Mouse (Mus musculus) hindbrain, embryonic 10.5 days (tissue): ENCODE data around the gene Ier5. TPM values are rescaled to one million over a fixed set of nuclear protein-coding genes. Genes with fewer than 3 reads are reported as not detected.
A peak's percentile ranks its signal among the peaks of the same experiment; 100 is the strongest.

Experiments used
- DNase-seq: peaks from one replicate; pipeline ENCODE4 v3.0.0-alpha.2; 2017; ENCODE audit warnings: low spot score
- H3K27ac ChIP-seq: fragments of 300-500 bp; sonication (generic); 2 replicates; pipeline ENCODE4 v1.5.1; 2016; ENCODE audit warnings: mild to moderate bottlenecking, moderate library complexity
- H3K27me3 ChIP-seq: fragments of 300-500 bp; sonication (generic); 2 replicates; pipeline ENCODE4 v1.6.1; 2016; ENCODE audit warnings: mild to moderate bottlenecking; ENCODE audit not compliant: poor library complexity, insufficient read depth, severe bottlenecking
- H3K36me3 ChIP-seq: fragments of 300-500 bp; sonication (generic); 2 replicates; pipeline ENCODE4 v1.6.1; 2016; ENCODE audit warnings: mild to moderate bottlenecking, moderate library complexity
- H3K4me1 ChIP-seq: fragments of 300-500 bp; sonication (generic); replicated peaks from 2 replicates; pipeline ENCODE4 v1.6.1; 2016; ENCODE audit warnings: mild to moderate bottlenecking
- H3K4me3 ChIP-seq: fragments of 300-500 bp; sonication (generic); 2 replicates; pipeline ENCODE4 v1.5.1; 2016; ENCODE audit warnings: mild to moderate bottlenecking, moderate library complexity
- H3K9me3 ChIP-seq: fragments of 300-500 bp; sonication (generic); 2 replicates; pipeline ENCODE4 v1.6.1; 2016; ENCODE audit warnings: mild to moderate bottlenecking, moderate library complexity
- WGBS: fragments of 180-500 bp; shearing (Covaris S2); methylation state at CpG from one replicate; pipeline ENCODE4 v1.1.7; 2016; 5-methylcytosine and 5-hydroxymethylcytosine counted together
- polyA plus RNA-seq: library from polyadenylated mRNA; unstranded; fragments of >200 nt; fragmentation: Nextera tagmentation; extraction: Ambion mirVana; gene quantifications from 2 replicates; pipeline ENCODE4 v1.2.1, GENCODE M21; 2016

The Ier5 gene
- polyA plus RNA-seq, 1 experiment from 2014 or later = 7.0 TPM

GRCm38 (mm10) chr1:155086416-155086815 lies 13.0 kb downstream of the Ier5 start:
- no peak for DNase-seq
- Histone ChIP-seq H3K36me3 (no peaks in the 10 kb centered on the region), H3K27me3 (peaks cover 29% of the 10 kb centered on the region), H3K4me3 (no peak overlapping the region), H3K4me1 (peaks cover 64% of the 10 kb centered on the region), H3K27ac (peak overlapping the region; percentile 82), H3K9me3 (no peaks in the 10 kb centered on the region)
- WGBS = 3% methylated on average over 7 of the region's 7 CpGs

GRCm38 (mm10) chr1:155084839-155085238 lies 14.6 kb downstream of the Ier5 start:
- DNase-seq = no peak
- 40% methylated on average over 8 of the region's 8 CpGs for WGBS
- Histone ChIP-seq H3K36me3 (no peaks in the 10 kb centered on the region), H3K27ac (peak overlapping the region; percentile 99), H3K9me3 (no peaks in the 10 kb centered on the region), H3K4me1 (peaks cover 67% of the 10 kb centered on the region), H3K4me3 (peak overlapping the region; percentile 51; the same call in 1 of the 2 replicates), H3K27me3 (peaks cover 29% of the 10 kb centered on the region)

- peaks cover 69% of the 10 kb centered on the region for H3K4me1 ChIP-seq
- H3K36me3 ChIP-seq = no peaks in the 10 kb centered on the region
- DNase-seq = peak; percentile 96
- peak overlapping the region; percentile 99 for H3K27ac ChIP-seq
- H3K9me3 ChIP-seq = no peaks in the 10 kb centered on the region
- H3K4me3 ChIP-seq = peak overlapping the region; percentile 51
- H3K27me3 ChIP-seq = peaks cover 29% of the 10 kb centered on the region
- under 1% methylated on average over 76 of the region's 77 CpGs for WGBS
Measured at GRCm38 (mm10) chr1:155083271-155084265, 15.9 kb downstream of the Ier5 start.

GRCm38 (mm10) chr1:155082965-155083268 lies 16.5 kb downstream of the Ier5 start:
- under 1% methylated on average over 18 of the region's 18 CpGs for WGBS

GRCm38 (mm10) chr1:155082158-155082964 lies 17.1 kb downstream of the Ier5 start:
- Histone ChIP-seq H3K9me3 (no peaks in the 10 kb centered on the region), H3K4me1 (peaks cover 81% of the 10 kb centered on the region), H3K4me3 (peak overlapping the region; percentile 51), H3K27me3 (peaks cover 21% of the 10 kb centered on the region), H3K27ac (peak overlapping the region; percentile 99), H3K36me3 (no peaks in the 10 kb centered on the region)
- 4% methylated on average over 11 of the region's 11 CpGs for WGBS
- DNase-seq = no peak

More at GRCm38 (mm10) chr1:155082965-155083268, 16.5 kb downstream of the Ier5 start:
- DNase-seq = peak; percentile 85
- peak overlapping the region; percentile 51 for H3K4me3 ChIP-seq
- no peaks in the 10 kb centered on the region for H3K9me3 ChIP-seq
- H3K27me3 ChIP-seq = peaks cover 26% of the 10 kb centered on the region
- peak overlapping the region; percentile 99 for H3K27ac ChIP-seq
- H3K4me1 ChIP-seq = peaks cover 76% of the 10 kb centered on the region
- H3K36me3 ChIP-seq = no peaks in the 10 kb centered on the region

GRCm38 (mm10) chr1:155077675-155078074 lies 21.8 kb downstream of the Ier5 start:
- peaks cover 64% of the 10 kb centered on the region for H3K4me1 ChIP-seq
- H3K36me3 ChIP-seq = no peaks in the 10 kb centered on the region
- 44% methylated on average over 3 of the region's 3 CpGs for WGBS
- H3K27me3 ChIP-seq = peaks cover 20% of the 10 kb centered on the region
- DNase-seq = no peak
- peak overlapping the region; percentile 81 for H3K27ac ChIP-seq
- H3K9me3 ChIP-seq = no peaks in the 10 kb centered on the region
- no peak overlapping the region for H3K4me3 ChIP-seq

- Histone ChIP-seq H3K9me3 (no peaks in the 10 kb centered on the region), H3K4me3 (no peak overlapping the region), H3K4me1 (peaks cover 64% of the 10 kb centered on the region), H3K27ac (no peak overlapping the region), H3K36me3 (no peaks in the 10 kb centered on the region), H3K27me3 (peaks cover 27% of the 10 kb centered on the region)
- 90% methylated on average over 7 of the region's 7 CpGs for WGBS
- no peak for DNase-seq
Measured at GRCm38 (mm10) chr1:155075856-155076255, 23.6 kb downstream of the Ier5 start.

- 69% methylated on average over 7 of the region's 7 CpGs for WGBS
- Histone ChIP-seq H3K4me3 (no peak overlapping the region), H3K27ac (no peak overlapping the region), H3K27me3 (peaks cover 27% of the 10 kb centered on the region), H3K36me3 (no peaks in the 10 kb centered on the region), H3K4me1 (peaks cover 66% of the 10 kb centered on the region), H3K9me3 (no peaks in the 10 kb centered on the region)
- no peak for DNase-seq
Measured at GRCm38 (mm10) chr1:155074856-155075255, 24.6 kb downstream of the Ier5 start.

GRCm38 (mm10) chr1:155073905-155074304 lies 25.5 kb downstream of the Ier5 start:
- no peak for DNase-seq
- H3K4me3 ChIP-seq = no peak overlapping the region
- no peaks in the 10 kb centered on the region for H3K9me3 ChIP-seq
- no peaks in the 10 kb centered on the region for H3K36me3 ChIP-seq
- peaks cover 27% of the 10 kb centered on the region for H3K27me3 ChIP-seq
- H3K27ac ChIP-seq = 0 out of 2 replicates have a peak overlapping the region, but pooled peaks have one; percentile 72
- WGBS = 69% methylated on average over 6 of the region's 6 CpGs
- H3K4me1 ChIP-seq = peaks cover 69% of the 10 kb centered on the region

GRCm38 (mm10) chr1:155073133-155073532 lies 26.3 kb downstream of the Ier5 start:
- H3K36me3 ChIP-seq = no peaks in the 10 kb centered on the region
- no peak overlapping the region for H3K4me3 ChIP-seq
- peaks cover 63% of the 10 kb centered on the region for H3K4me1 ChIP-seq
- 24% methylated on average over 7 of the region's 7 CpGs for WGBS
- peak overlapping the region; percentile 72 for H3K27ac ChIP-seq
- H3K27me3 ChIP-seq = peaks cover 27% of the 10 kb centered on the region
- no peak for DNase-seq
- no peaks in the 10 kb centered on the region for H3K9me3 ChIP-seq

GRCm38 (mm10) chr1:155071287-155071876 lies 28.1 kb downstream of the Ier5 start:
- Histone ChIP-seq H3K9me3 (no peaks in the 10 kb centered on the region), H3K4me1 (peaks cover 49% of the 10 kb centered on the region), H3K36me3 (no peaks in the 10 kb centered on the region), H3K27me3 (peaks cover 27% of the 10 kb centered on the region), H3K27ac (peak overlapping the region; percentile 74; the same call in 1 of the 2 replicates), H3K4me3 (no peak overlapping the region)
- no peak for DNase-seq
- WGBS = 21% methylated on average over 7 of the region's 7 CpGs

- Histone ChIP-seq H3K36me3 (no peaks in the 10 kb centered on the region), H3K27ac (peak overlapping the region; percentile 74; the same call in 1 of the 2 replicates), H3K4me3 (no peak overlapping the region), H3K4me1 (peaks cover 49% of the 10 kb centered on the region), H3K9me3 (no peaks in the 10 kb centered on the region), H3K27me3 (peaks cover 27% of the 10 kb centered on the region)
- 47% methylated on average over 5 of the region's 5 CpGs for WGBS
- no peak for DNase-seq
Measured at GRCm38 (mm10) chr1:155070561-155071286, 28.7 kb downstream of the Ier5 start.
